Mouse (Mus musculus): ENCODE measurements around the gene Hrh1.

DNA sequence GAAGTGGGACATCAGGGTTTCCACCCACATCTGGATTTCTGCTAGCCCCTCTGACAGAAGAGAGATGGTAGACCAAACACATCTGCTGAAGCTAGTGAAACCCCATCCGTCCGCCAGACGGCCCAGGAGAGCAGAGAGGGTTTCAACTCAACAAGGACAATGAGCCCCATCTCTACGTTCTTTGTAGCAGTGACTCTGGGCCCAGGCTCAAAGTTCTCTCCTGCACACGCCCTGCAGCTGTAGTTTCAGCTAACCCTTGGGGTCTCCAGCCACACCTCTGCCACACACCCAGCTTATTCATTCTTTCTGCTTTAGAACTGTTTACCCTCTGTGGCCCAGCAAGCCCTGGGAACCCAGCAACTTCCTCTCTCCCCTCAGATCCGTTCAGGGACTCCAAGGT, 10.4 kb upstream of the Hrh1 start:
- no peak for TF ChIP-seq SMC3 (IDR thresholded peaks at IDR 0.05; ENCODE audit: low read depth, low read length)
- TF ChIP-seq MAX (IDR thresholded peaks at IDR 0.05; ENCODE audit: low read length): no peak
- no peak for TF ChIP-seq ZKSCAN1 (IDR thresholded peaks at IDR 0.05; ENCODE audit: borderline replicate concordance, low read depth, low read length)
- TF ChIP-seq CHD1 (IDR thresholded peaks at IDR 0.05; ENCODE audit: low read depth, low read length): no peak
- TF ChIP-seq CTCF (conservative IDR thresholded peaks at IDR 0.05 in 1 of 2, IDR thresholded peaks at IDR 0.05 in 1 of 2; ENCODE audit: low read depth in 2 of 2, low read length in 2 of 2): no peak
- TF ChIP-seq POLR2A (IDR thresholded peaks at IDR 0.05; ENCODE audit: low read depth, low read length): no peak
- TF ChIP-seq EP300 (IDR thresholded peaks at IDR 0.05; ENCODE audit: low read length): no peak
- no peak for TF ChIP-seq CHD2 (IDR thresholded peaks at IDR 0.05; ENCODE audit: low read length)
- no peak for TF ChIP-seq ELF1 (IDR thresholded peaks at IDR 0.05; ENCODE audit: low read depth, low read length)
- TF ChIP-seq TBP (conservative IDR thresholded peaks at IDR 0.05; ENCODE audit: low read depth, low read length): no peak
